Mouse (Mus musculus): ENCODE results near the gene Cdh26. TPM values are rescaled to one million over a fixed set of nuclear protein-coding genes. Genes with fewer than 3 reads are reported as not detected.

The Cdh26 gene
- polyA plus RNA-seq, 1 experiment from 2014 or later = 0.07 TPM

DNA sequence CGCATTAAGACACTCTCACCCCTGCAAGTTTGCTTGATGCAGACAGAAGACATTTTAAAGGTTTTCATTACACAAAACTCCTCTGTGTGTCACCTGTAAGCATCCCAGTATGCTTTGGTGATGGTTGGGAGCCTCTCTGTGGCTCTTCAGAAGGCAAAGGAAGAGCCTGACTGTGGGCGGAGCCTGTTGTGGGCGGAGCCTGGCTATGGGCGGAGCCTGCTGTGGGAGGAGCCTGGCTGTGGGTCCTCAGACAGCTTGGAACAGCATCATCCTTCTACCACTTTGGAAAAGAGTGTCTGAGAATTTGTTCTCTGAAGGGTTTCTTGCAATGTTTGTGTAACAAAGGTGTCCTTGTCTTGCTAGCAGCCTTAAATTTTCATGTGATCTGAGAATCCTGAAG is 82.7 kb downstream of the Cdh26 start:
- H3K27me3 ChIP-seq (ENCODE audit: control insufficient read depth, insufficient read depth, low read length) = no peaks in the 10 kb centered on the region
- no peak overlapping the region for H3K4me2 ChIP-seq (ENCODE audit: low read depth, low read length)
- H3K9me3 ChIP-seq (ENCODE audit: control insufficient read depth, low read length) = no peaks in the 10 kb centered on the region
- H3K36me3 ChIP-seq (ENCODE audit: control insufficient read depth, insufficient read depth, low read length) = no peaks in the 10 kb centered on the region
- no peak for ATAC-seq (ENCODE audit: low read depth)
- WGBS = 77% methylated on average over 4 of the region's 4 CpGs
- no peak overlapping the region for H3K27ac ChIP-seq (ENCODE audit: low read depth, low read length)
- no peak overlapping the region for H3K9ac ChIP-seq (replicated peaks; ENCODE audit: low read depth, low read length)
- H3K4me3 ChIP-seq (ENCODE audit: low read depth, low read length) = no peak overlapping the region
- H3K4me1 ChIP-seq (ENCODE audit: control insufficient read depth, insufficient read depth, low read length) = no peaks in the 10 kb centered on the region

DNA sequence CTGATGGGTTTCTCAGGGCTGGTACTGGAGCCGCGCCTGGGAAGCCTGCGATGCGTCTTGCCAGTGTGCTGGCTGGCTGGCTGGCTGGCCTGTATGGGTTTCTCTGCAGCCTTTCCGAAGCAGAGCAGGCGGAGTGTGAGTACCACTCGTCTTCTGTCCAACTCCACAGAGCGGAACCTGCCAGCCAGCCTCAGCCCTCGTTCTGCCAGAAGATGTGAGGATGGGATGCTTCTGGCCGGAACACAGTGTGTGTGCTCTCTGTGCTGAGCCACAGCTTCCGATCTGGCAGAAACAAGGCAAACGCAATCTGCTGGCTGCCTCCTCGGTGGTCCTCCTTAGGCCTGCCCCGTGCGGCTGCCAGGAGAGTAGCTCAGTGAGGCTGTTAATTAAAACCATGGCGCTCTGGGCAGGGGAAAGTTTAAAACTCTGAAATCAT is 83.3 kb downstream of the Cdh26 start:
- Histone ChIP-seq H3K4me3 (ENCODE audit: low read depth, low read length) (no peak overlapping the region), H3K27ac (ENCODE audit: low read depth, low read length) (no peak overlapping the region), H3K4me1 (ENCODE audit: control insufficient read depth, insufficient read depth, low read length) (no peaks in the 10 kb centered on the region), H3K27me3 (ENCODE audit: control insufficient read depth, insufficient read depth, low read length) (no peaks in the 10 kb centered on the region), H3K36me3 (ENCODE audit: control insufficient read depth, insufficient read depth, low read length) (no peaks in the 10 kb centered on the region), H3K9ac (replicated peaks; ENCODE audit: low read depth, low read length) (no peak overlapping the region), H3K4me2 (ENCODE audit: low read depth, low read length) (no peak overlapping the region), H3K9me3 (ENCODE audit: control insufficient read depth, low read length) (no peaks in the 10 kb centered on the region)
- WGBS = 64% methylated on average over 16 of the region's 16 CpGs
- ATAC-seq (ENCODE audit: low read depth) = 0 out of 2 replicates have a peak, but pooled peaks have one; percentile 31

DNA sequence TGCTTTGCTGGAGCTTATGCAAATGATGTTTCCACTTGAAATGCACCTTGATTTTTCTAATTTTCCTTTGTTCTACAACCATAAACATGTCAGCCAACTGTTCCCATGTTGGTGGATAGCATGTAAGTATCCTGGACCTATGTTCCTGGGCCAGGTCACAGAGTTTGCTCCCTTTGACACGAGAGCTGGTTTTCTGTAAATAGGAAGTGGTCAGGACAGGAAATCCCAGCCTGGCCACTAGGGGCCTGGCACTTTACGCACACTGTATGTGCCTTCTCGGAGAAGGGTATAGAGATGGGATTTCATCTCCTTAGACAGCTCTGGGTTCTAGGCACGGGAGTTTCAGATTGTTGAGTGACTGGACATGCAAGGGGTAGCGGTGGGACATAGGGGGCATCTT is 86.1 kb downstream of the Cdh26 start:
- no peak for ATAC-seq (ENCODE audit: low read depth)
- WGBS = 82% methylated on average over 5 of the region's 5 CpGs
- H3K4me3 ChIP-seq (ENCODE audit: low read depth, low read length) = no peak overlapping the region
- H3K4me1 ChIP-seq (ENCODE audit: control insufficient read depth, insufficient read depth, low read length) = no peaks in the 10 kb centered on the region
- H3K9ac ChIP-seq (replicated peaks; ENCODE audit: low read depth, low read length) = no peak overlapping the region
- no peaks in the 10 kb centered on the region for H3K9me3 ChIP-seq (ENCODE audit: control insufficient read depth, low read length)
- no peaks in the 10 kb centered on the region for H3K36me3 ChIP-seq (ENCODE audit: control insufficient read depth, insufficient read depth, low read length)
- H3K27ac ChIP-seq (ENCODE audit: low read depth, low read length) = no peak overlapping the region
- no peak overlapping the region for H3K4me2 ChIP-seq (ENCODE audit: low read depth, low read length)
- H3K27me3 ChIP-seq (ENCODE audit: control insufficient read depth, insufficient read depth, low read length) = no peaks in the 10 kb centered on the region

DNA sequence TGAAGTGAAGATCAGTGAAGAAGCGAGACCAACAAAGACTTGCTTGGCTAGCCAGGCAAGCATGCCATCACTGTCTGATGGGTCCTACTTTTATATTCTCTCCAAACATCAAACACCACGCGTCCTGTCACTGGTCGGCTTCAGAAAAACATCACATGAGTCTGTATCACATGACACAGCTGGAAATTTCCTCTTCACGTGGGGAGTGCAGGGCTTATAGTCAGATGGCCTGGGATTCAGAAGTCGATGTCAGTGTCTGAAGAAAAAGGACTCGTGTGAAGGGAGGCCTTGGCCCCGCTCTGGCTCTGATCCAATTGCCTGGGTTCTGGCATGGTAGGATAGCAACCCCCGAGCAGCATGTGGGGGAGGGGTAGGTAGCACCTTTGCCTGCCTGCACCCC is 86.6 kb downstream of the Cdh26 start:
- 70% methylated on average over 9 of the region's 9 CpGs for WGBS

DNA sequence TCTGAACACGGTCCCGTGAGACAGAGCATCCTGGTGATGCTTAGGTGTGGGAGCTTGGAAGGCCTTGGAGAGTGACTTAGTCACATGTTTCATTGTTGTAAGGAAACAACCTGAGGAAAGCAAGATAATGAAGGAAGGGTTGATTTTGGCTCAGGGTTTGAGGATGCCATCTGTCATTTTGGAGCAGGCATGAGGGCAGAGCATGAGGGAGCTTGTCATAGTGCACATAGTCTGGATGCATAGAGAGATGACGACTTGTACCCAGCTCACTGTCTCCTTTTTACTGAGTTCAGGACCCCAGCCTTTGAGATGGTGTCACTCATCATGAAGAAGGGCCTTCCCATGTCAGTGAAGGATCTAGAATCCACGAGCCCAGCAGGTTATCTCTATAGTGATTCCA is 89.0 kb downstream of the Cdh26 start:
- H3K4me2 ChIP-seq (ENCODE audit: low read depth, low read length) = no peak overlapping the region

More for the DNA sequence above, 86.6 kb downstream of the Cdh26 start:
- no peaks in the 10 kb centered on the region for H3K36me3 ChIP-seq (ENCODE audit: control insufficient read depth, insufficient read depth, low read length)
- no peak overlapping the region for H3K9ac ChIP-seq (replicated peaks; ENCODE audit: low read depth, low read length)
- H3K4me1 ChIP-seq (ENCODE audit: control insufficient read depth, insufficient read depth, low read length) = no peaks in the 10 kb centered on the region
- H3K9me3 ChIP-seq (ENCODE audit: control insufficient read depth, low read length) = no peaks in the 10 kb centered on the region
- no peak overlapping the region for H3K4me2 ChIP-seq (ENCODE audit: low read depth, low read length)
- H3K27me3 ChIP-seq (ENCODE audit: control insufficient read depth, insufficient read depth, low read length) = no peaks in the 10 kb centered on the region
- no peak for ATAC-seq (ENCODE audit: low read depth)
- no peak overlapping the region for H3K4me3 ChIP-seq (ENCODE audit: low read depth, low read length)
- no peak overlapping the region for H3K27ac ChIP-seq (ENCODE audit: low read depth, low read length)

DNA sequence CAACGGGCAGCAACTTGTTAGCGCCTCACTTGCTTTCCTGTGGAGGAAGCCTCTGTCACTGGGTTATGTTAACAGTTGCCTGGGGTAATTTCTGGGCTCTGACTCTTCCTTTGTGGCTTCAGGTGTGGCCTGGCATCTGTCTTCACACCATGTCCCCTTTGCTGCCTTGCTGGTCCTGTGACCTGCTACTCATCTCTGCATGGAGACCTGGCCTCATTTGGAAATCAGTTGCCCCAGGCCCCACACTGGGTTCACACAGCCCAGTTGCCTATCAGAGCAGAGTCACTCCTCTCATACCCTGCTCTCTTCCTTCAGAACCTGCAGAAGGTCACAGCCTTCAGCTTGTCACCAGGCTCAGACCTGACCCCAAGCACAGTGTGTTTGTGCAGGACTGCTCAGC is 89.9 kb downstream of the Cdh26 start:
- Histone ChIP-seq H3K4me1 (ENCODE audit: control insufficient read depth, insufficient read depth, low read length) (no peaks in the 10 kb centered on the region), H3K9me3 (ENCODE audit: control insufficient read depth, low read length) (no peaks in the 10 kb centered on the region), H3K36me3 (ENCODE audit: control insufficient read depth, insufficient read depth, low read length) (no peaks in the 10 kb centered on the region), H3K4me3 (ENCODE audit: low read depth, low read length) (no peak overlapping the region), H3K4me2 (ENCODE audit: low read depth, low read length) (no peak overlapping the region), H3K27me3 (ENCODE audit: control insufficient read depth, insufficient read depth, low read length) (no peaks in the 10 kb centered on the region), H3K9ac (replicated peaks; ENCODE audit: low read depth, low read length) (no peak overlapping the region), H3K27ac (ENCODE audit: low read depth, low read length) (no peak overlapping the region)
- ATAC-seq (ENCODE audit: low read depth) = no peak
- WGBS = 57% methylated on average over 2 of the region's 2 CpGs

More for the DNA sequence above, 89.0 kb downstream of the Cdh26 start:
- H3K27me3 ChIP-seq (ENCODE audit: control insufficient read depth, insufficient read depth, low read length) = no peaks in the 10 kb centered on the region
- H3K27ac ChIP-seq (ENCODE audit: low read depth, low read length) = no peak overlapping the region
- H3K4me3 ChIP-seq (ENCODE audit: low read depth, low read length) = no peak overlapping the region
- no peaks in the 10 kb centered on the region for H3K36me3 ChIP-seq (ENCODE audit: control insufficient read depth, insufficient read depth, low read length)
- H3K9ac ChIP-seq (replicated peaks; ENCODE audit: low read depth, low read length) = no peak overlapping the region
- no peaks in the 10 kb centered on the region for H3K9me3 ChIP-seq (ENCODE audit: control insufficient read depth, low read length)
- no peak for ATAC-seq (ENCODE audit: low read depth)
- no peaks in the 10 kb centered on the region for H3K4me1 ChIP-seq (ENCODE audit: control insufficient read depth, insufficient read depth, low read length)
- WGBS = 88% methylated on average over 4 of the region's 4 CpGs

DNA sequence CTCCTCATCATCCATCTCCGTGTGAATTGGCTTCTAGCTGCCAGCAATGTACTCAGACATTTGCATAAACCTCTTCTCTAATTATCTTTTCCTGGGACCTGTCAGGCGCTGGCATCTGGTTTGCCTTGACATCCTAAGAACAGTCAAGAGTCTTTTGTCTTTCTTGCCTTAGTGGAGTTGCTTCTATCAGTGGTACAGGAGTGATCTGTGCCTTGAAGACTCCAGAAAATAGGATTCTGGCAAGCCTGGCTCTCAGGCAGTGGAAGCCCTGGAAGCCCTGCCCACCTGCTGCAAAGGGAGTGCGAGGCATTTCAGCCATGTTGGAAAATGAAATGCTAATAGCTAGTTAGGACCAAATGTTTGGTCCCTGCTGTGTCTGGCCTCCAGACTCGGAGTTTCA is 92.0 kb downstream of the Cdh26 start:
- Histone ChIP-seq H3K4me1 (ENCODE audit: control insufficient read depth, insufficient read depth, low read length) (no peaks in the 10 kb centered on the region), H3K9ac (replicated peaks; ENCODE audit: low read depth, low read length) (no peak overlapping the region), H3K36me3 (ENCODE audit: control insufficient read depth, insufficient read depth, low read length) (no peaks in the 10 kb centered on the region), H3K4me3 (ENCODE audit: low read depth, low read length) (no peak overlapping the region), H3K4me2 (ENCODE audit: low read depth, low read length) (no peak overlapping the region), H3K27me3 (ENCODE audit: control insufficient read depth, insufficient read depth, low read length) (no peaks in the 10 kb centered on the region), H3K9me3 (ENCODE audit: control insufficient read depth, low read length) (no peaks in the 10 kb centered on the region), H3K27ac (ENCODE audit: low read depth, low read length) (no peak overlapping the region)
- WGBS = 45% methylated on average over 4 of the region's 4 CpGs
- no peak for ATAC-seq (ENCODE audit: low read depth)

DNA sequence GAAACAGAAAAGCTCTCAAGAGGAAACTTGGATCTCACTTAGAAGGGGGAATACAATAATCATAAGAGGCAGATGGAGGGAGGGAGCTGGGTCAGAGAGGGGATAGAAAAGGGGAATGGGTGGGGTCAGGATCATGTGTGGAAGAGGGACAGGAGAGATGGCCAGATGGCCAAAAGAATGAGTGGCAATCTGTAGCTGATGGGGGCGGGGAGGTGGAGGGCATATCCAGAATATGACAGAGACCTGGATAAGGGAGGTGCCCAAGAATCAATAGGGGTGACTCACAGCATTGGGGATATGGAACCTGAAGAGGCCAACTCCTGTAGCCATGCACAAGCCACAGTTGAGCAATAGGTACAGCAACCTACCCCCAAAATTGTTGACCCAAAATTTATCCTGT is 92.5 kb downstream of the Cdh26 start:
- Histone ChIP-seq H3K27ac (ENCODE audit: low read depth, low read length) (no peak overlapping the region), H3K27me3 (ENCODE audit: control insufficient read depth, insufficient read depth, low read length) (no peaks in the 10 kb centered on the region), H3K9me3 (ENCODE audit: control insufficient read depth, low read length) (no peaks in the 10 kb centered on the region), H3K4me1 (ENCODE audit: control insufficient read depth, insufficient read depth, low read length) (no peaks in the 10 kb centered on the region), H3K9ac (replicated peaks; ENCODE audit: low read depth, low read length) (no peak overlapping the region), H3K4me2 (ENCODE audit: low read depth, low read length) (no peak overlapping the region), H3K36me3 (ENCODE audit: control insufficient read depth, insufficient read depth, low read length) (no peaks in the 10 kb centered on the region), H3K4me3 (ENCODE audit: low read depth, low read length) (no peak overlapping the region)
- 90% methylated on average over 1 of the region's 1 CpGs for WGBS
- ATAC-seq (ENCODE audit: low read depth) = no peak

DNA sequence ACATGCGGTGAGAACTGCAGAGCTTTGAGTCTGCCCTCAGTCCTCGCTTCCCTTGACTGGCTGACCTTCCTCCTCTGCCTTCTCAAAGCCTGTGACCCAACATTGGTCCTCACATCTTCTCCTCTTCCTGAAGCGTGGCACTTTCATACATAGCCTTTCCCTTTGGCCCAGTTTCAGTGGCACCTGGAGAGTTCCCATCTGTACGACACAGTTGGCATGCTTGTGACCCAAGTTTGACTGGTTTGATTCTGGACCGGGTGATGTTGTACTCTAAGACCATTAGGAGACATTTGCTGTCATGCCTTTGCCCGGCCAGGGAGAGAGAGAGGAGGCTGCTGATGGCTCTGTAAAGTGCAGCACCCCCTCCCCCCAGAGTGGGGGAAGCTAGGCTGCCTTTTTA is 96.4 kb downstream of the Cdh26 start:
- no peaks in the 10 kb centered on the region for H3K9me3 ChIP-seq (ENCODE audit: control insufficient read depth, low read length)
- no peaks in the 10 kb centered on the region for H3K27me3 ChIP-seq (ENCODE audit: control insufficient read depth, insufficient read depth, low read length)
- no peak overlapping the region for H3K4me3 ChIP-seq (ENCODE audit: low read depth, low read length)
- no peak for ATAC-seq (ENCODE audit: low read depth)
- no peaks in the 10 kb centered on the region for H3K36me3 ChIP-seq (ENCODE audit: control insufficient read depth, insufficient read depth, low read length)
- H3K27ac ChIP-seq (ENCODE audit: low read depth, low read length) = no peak overlapping the region
- H3K9ac ChIP-seq (replicated peaks; ENCODE audit: low read depth, low read length) = no peak overlapping the region
- no peaks in the 10 kb centered on the region for H3K4me1 ChIP-seq (ENCODE audit: control insufficient read depth, insufficient read depth, low read length)
- whole genome bisulfite sequencing = 82% methylated on average over 6 of the region's 6 CpGs
- H3K4me2 ChIP-seq (ENCODE audit: low read depth, low read length) = no peak overlapping the region

DNA sequence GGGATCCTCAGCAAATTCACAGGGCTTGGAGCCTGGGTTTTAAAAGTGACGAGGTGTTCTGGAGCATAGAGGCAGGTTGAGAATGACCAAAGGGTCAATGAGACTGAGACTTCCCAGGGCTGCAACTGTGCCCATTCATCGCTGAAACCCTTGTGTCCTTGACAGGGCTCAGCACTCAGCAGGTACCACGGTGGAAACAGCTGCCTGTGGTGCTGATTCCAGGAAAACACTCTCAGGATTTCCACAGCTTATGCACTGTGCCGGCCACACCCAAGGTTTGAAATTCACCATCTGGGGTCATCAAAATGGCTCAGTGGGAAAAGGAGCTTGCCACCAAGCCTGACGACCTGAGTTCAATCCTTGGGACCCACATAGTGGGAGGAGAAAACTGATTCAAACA is 100.9 kb downstream of the Cdh26 start:
- no peak for ATAC-seq (ENCODE audit: low read depth)
- Histone ChIP-seq H3K9me3 (ENCODE audit: control insufficient read depth, low read length) (no peaks in the 10 kb centered on the region), H3K27ac (ENCODE audit: low read depth, low read length) (no peak overlapping the region), H3K4me2 (ENCODE audit: low read depth, low read length) (no peak overlapping the region), H3K36me3 (ENCODE audit: control insufficient read depth, insufficient read depth, low read length) (no peaks in the 10 kb centered on the region), H3K9ac (replicated peaks; ENCODE audit: low read depth, low read length) (no peak overlapping the region), H3K4me1 (ENCODE audit: control insufficient read depth, insufficient read depth, low read length) (no peaks in the 10 kb centered on the region), H3K27me3 (ENCODE audit: control insufficient read depth, insufficient read depth, low read length) (no peaks in the 10 kb centered on the region), H3K4me3 (ENCODE audit: low read depth, low read length) (no peak overlapping the region)
- 78% methylated on average over 5 of the region's 5 CpGs for WGBS

Data from neural tube, embryonic 14.5 days (tissue).